Mouse (Mus musculus): ENCODE measurements around the gene Commd2.

GRCm38 (mm10) chr3:57658608-57659007 lies 7.1 kb upstream of the Commd2 start:
- no peak for TF ChIP-seq POLR2A (IDR thresholded peaks at IDR 0.05; ENCODE audit: borderline replicate concordance, extremely low read depth, low read depth, low read length)
- TF ChIP-seq CTCF (IDR thresholded peaks at IDR 0.05; ENCODE audit: insufficient read depth, low read length), result no peak

Data from lung, adult 2 months (tissue).